Mouse (Mus musculus) fat pad, adult 2 months (tissue): ENCODE data around the gene Fam57a.
"Not testable (repeated sequence)": the region's sequence is repeated elsewhere in the genome, so short reads cannot be mapped to it uniquely, and the experiment has no call there.

Source experiments
- DNase-seq: peaks from one replicate; pipeline ENCODE4 v3.0.0-alpha.2; 2011; ENCODE audit warnings: low read depth, low spot score; ENCODE audit errors: extremely low read depth

Gene Fam57a

DNA sequence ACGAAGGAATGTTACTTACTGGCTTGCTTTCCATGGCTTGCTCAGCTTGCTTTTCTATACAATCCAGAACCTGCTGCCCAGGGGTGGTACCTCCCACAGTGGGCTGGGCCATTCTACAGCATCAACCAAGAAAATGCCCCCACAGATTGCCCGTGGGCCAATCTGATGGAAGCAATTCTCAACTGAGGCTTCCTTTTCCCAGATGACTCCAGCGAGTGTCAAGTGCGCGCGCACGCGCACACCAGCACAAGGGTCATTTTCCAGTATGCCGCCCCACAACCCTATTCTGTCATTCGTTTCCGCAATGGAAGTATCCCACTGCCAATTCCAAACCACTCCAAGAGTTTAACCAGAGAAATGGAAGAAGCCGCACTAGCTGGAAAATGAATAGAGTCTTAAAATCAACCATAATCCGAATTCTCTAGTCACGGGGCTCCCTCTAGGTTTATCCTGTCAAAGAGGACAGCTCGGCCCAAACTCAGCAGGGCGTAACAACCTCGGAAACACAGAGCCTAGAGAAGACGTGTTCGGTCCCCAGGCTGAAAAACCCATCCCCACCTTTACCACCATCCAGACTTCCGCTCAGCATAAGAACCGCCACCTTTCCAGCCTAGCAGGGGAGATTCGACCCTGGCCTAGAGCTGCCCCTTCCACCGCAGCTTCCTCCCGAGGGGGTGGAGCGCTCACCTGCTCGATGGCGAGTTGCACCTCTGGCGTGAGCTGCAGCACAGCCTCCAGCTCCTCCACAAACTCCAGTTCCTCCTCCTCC is 561 bp upstream of the Fam57a start:
- no peak for DNase-seq

DNA sequence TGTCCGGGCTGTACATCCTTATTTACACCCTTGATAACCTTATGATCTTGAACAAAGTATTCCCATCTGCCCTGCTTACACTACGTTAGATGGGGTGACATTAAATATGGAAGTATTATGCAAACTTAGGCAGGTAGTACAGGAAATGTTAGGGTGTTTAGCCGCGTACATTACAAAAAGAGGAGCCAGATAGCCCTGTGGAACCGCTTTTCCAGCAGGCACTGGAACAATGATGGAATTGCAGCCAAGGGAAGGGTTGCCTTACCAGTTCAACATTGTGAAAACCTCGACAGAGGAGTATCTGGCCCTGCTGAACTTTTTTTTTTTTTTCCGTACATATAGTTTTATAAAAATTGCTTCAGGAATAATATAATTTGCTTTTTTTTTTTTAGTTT is 672 bp downstream of the Fam57a start:
- DNase-seq, result peak; percentile 82

DNA sequence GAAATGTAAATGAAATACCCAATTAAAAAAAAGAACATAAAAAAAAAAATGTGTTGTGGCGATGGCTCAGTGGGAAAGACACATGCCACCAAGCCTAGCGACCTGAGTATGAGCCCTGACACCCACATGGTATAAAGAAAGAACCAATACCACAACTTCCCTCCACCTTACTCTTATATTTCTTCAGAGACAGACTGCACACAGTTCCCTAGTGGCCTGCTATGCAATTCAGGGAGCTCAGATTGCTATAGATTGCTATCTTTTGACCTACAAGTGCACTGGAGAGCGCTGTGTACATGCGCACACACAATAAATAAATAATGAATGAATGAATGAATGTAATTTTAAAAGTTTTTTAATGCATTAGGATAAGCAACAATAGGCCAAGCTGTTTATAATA is 4.3 kb downstream of the Fam57a start:
- no peak for DNase-seq

DNA sequence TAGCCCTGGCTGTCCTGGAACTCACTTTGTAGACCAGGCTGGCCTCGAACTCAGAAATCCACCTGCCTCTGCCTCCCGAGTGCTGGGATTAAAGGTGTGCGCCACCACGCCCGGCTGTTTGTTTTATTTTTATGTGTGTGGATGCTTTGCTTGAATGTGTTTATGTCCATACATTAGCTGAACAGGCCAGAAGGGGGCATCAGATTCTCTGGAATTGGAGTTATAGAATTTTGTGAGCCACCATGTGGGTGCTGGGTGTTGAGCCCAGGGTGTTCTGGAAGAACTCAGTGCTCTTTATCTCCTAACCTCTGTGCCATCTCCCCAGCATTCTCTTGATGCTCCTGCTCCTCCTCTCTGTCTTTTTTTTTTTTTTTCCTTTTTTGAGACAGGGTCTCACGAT is 7.4 kb downstream of the Fam57a start:
- no peak for DNase-seq

DNA sequence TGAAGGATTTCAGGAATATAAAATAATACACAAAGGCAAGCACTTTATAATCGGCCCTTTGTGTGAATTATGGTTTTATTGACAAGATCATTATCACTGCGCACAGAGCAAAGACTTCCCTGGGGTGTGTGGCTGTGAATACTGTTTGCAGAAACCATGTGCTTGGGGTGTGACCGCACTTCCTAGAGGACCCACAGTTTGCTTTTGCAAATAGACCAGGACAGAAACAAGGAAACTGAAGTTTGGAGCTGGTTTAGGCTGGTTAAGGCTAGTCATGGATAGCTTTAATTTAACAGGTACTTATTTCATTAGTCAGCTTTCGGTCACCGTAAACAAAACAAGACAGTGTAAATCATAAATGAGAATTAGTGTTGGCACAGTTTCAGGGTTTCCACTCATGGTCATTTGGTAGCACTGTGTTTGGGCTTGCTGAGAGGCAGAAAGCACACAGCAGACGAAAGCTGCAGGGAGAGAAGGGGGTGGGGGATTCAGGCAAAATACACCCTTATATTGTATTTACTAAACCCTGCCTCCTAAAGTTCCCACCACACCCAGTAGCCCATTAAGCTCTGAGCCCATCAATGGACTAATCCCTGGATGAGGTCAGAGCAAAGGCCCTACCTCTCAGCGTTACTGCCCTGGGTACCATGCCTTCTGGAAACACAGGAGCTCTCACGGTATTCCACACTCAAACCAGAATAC is 17.0 kb downstream of the Fam57a start:
- DNase-seq, result no peak

DNA sequence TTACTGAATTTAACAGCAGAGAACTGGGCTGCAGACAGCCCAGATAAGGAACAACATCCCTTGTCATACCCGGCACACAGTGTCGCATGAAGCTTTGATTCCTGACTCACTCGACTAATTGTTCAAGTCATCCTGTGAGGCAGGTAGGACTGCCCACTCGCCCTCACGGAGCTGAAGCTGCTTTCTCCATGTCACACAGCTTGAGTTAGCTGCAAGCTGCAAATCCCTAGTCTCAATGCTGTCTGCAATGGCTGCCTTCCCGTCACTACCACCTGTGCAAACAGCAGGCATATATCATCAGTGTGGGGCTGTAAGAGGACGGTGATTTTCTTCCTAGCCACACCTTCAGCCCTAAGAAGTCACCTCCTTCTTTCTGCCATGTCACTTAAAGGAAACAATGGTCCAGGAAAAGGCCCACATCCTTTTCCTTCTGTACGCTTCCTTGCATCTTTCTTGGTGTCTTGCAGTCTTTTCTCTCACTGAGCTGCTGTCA is 17.6 kb downstream of the Fam57a start:
- DNase-seq, result no peak

DNA sequence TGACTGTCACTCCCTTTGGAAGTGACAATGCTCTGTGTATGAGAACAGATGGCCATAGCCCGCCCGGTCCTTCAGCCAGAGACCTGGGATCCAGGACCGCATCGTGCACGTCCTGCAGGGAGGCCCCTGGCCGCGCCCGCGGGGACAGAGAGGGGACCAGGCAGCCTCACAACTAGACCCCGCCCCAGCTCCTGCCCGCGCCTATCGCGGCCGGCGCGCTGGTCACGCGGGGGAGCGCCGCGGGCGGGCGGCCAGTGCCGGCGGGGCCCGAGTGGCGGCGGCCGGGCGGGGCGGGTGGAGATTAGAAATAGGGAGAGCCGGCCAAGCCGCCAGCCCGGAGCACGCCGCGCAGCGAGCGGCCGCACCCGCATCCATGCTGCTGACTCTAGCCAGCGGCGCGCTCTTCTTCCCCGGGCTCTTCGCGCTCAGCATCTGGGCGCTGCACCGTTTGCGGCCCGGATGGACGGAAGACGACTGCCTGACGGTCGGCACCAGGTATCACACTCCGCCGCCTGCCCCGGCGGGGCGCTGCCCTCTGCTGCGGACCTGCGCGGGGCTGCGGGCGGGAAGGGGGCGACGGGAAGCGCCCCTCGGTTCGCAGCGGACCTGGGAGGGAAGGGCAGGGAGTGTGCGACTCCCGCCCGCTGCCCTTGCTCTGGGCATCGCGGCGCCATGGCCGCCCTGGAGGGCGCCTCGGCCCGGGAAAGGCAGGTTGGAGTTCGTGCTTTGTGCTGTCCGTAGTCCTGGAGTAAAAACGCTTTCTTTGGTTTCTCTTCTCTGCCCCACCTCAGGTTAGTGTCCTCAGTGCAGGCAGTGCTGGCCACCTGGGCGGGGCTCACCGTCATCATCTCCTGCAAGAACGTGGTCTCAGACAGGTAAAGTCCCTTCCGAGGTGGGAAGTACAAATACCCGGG is 22.5 kb downstream of the Fam57a start:
- DNase-seq, result no peak

DNA sequence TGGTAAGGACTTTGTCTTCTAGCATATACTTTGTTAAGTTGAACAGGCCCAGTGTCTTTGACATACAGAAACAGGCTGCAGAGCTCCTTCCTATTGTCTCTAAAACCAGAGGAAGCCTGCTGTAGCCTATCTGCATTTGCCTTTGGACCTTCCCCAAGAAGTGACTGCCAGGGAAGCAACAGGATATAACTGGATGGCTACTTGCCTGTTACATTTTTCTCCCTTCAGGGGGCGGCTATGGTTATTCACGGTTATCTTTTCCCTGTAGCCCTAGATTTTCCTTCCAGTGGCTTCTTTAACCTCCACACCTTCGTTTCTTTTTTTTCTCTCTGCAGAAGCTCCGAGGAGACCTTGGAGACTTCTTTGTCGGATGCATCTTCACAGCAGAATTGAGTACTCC is 27.3 kb downstream of the Fam57a start:
- DNase-seq, result no peak

DNA sequence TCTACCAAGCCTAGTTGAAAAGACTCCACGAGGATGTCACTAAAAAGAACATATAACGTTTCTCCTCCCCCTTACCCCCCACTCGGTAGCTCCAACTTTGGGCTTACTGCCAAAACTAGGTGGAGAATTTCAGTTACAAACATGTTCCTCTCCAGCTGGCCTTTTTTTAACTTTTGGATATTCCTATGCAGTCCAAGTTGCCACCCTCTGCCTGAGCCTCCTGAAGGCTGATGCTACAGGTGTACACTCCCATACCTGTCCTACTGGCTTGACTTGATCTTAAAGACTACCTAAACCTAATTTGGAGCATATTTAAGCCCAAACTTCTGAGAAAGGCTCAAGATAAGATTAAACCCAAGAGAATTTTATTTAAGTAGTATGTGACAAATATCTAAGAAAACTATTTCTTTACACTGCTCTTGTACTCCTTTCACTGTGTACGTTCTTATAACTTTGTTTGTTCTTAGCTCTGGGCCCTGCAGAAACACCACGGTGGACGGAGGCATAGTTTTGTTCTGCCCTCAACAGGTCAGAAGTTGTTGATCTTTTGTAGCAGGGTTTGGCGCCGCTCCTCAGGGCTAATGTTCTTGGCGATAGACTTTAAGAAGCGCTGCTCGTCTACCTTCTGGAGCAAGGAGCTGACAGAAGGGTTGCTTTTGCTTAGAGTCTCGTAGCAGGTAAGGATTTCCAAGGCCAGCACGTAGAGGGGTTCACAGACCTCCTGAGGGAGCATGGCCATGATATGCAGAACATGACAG is 30.9 kb downstream of the Fam57a start:
- no peak for DNase-seq

DNA sequence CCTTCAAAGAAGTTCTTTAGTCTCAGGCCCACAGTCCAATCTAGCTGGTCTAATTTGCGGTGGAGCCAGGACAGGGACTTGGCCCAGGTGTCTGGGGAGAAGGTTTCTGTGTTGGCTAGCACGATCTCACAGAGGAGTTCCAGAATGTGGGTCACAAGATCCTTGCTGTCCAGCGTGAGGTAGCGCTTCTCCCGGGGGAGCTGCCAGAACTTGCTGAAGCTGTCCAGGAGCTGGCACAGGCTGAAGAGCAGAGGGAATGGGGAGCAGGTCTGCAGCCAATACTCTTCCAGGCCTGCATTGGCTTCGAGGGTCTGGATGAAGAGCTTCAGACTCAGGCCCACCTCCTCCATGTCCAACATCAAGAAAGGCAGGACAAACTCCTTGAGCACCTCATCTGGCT is 32.1 kb downstream of the Fam57a start:
- not testable (repeated sequence) for DNase-seq

DNA sequence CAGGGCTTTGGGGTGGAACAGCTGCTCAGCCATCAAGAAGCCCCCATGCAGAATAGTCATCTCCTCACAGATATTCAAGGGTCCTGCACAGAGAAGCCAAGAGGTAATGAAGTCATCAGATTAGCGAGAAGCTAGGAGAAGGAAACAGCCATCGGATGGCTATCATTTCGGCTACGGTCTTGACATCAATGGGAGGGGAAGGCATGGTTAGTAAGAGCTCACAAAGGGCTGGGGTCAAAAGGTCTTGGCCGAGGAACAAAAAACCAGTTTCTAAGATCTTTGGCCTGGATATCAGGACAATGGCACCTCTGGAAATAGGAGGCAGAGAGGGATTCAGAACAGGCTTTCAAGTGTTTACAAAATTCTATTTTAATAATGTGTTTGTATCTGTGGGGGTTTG is 34.4 kb downstream of the Fam57a start:
- DNase-seq, result no peak

DNA sequence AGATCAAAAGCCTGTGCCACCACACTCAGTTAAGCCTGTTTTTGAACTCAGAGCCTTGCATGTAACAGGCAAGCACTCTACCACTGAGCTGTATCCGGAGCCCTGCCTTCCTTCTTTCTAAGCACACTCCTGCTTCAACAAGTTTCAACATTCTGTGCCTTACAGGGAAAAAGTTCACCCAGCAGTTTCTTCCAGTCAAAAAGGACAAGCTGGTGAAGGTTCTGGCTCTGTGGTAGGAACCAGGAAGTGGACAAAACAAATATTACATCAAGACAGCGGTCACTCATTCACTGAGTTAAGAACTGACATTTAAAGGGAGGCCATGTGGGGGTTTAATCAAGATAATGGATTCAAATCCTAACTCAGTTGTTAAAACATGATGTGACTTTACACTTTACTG is 35.5 kb downstream of the Fam57a start:
- no peak for DNase-seq

DNA sequence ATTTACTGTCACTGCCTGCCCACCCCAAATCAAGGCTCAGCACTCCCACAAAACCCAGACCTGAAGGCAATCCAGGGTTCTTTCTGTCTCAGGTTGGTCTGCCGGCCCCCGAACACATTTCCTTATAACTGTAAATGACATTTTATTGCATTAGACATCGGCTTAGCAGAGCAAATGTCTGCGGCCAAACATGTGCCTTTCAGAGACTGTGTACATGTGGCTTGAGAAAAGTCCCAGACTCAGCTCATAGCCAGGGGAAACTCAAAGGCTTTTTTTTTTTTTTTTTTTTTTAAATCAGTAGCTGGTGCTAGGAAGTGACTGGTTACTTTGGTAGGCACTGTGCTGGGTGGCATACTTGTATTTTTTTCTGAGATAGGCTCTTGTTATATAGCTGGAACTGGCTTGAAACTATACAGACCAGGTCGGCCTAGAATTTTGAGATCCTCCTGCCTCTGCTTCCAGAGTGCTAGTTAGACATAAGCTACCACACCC is 36.6 kb downstream of the Fam57a start:
- no peak for DNase-seq

DNA sequence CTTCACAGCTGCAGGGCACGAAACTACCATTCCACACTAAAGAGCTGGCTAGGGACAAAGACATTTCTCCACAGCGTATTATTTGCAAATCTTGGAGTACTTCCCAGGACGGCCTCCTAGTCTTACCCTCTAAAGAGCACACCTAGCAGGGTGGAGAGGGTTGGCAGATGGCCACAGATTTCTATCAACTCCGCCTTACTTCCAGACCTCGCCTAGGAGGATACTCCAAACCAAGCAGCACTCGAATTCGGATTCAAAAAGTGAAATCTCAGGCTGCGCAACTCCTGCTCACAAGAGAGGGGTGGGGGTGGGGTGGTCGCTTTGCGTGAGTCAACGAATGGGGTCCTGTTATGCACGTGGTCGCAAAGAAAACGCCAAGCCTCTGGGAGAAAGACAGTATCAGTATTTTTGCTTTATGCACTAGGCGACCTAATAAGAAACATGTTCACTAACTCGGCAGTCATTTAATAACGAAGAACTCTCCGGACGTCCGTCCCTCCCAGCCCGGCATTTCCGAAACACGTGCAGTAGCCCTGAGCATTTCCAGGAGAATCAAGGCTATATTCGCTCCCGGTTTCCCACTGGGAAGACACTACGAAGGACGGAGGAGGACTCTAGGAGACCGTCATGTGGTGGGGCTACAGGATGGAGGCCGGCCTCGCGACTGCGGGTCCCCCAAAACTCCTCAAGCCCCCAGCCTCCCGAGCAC is 37.4 kb downstream of the Fam57a start:
- peak; percentile 100 for DNase-seq

DNA sequence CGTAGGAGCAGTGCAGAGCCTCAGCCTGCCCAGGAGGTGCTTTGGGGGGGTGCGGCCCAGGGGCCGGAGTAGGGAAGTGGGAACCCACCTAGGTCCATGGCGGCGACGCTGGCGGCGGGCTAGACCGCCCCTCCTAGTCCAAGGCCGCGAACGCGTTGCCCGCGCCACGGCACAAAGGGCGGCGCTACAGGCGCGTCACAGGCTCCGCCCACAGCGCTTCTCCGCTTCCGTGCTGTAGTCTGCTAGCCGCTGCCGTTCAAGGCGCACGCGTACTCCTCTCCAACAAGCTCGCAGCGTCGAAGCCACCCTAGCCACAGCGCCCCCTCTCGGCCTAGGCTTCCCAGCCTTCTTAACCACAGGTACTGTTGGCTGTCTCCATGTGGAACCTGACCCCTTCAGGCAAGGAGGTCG is 37.9 kb downstream of the Fam57a start, which contains the start of the genes Dbil5 and Gemin4:
Dbil5 (plus strand) TSS at position 219 of the 411 bp plus-strand sequence.
Gemin4 (minus strand) TSS at position 275 of the 411 bp plus-strand sequence.
- DNase-seq, result peak; percentile 45

DNA sequence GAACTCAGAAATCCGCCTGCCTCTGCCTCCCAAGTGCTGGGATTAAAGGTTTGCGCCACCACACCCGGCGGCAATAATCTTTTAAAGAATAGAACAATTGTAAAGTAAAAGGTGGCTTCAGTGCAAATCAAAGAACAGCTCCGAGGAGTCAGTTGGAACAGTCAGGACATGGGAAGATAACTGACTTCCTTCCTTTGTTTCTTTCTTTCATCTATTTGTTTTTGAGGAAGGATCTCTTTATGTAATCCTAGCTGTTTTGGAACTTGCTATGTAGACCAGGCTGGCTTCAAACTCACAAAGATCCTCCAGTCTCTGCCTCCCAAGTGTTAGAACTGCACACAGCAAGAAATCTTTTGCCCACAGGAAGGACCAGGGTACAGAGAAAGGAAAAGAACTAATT is 45.2 kb downstream of the Fam57a start:
- no peak for DNase-seq

DNA sequence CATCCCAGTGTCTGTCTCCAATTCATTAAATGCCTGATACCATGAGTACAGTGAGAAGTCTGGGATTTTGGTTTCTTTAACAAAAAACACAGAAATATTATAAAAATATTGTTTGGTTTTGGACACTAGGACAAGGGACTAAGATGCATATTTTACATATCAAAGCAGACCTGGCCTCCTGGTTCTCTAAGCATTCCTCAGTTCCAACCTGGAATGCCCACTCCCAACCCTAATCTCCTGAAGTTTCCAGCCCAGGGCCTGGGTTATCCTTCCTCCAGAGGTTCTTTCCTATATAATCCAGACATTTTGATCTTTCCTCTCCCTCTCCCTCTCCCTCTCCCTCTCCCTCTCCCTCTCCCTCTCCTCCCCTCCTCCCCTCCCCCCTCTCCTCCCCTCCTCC is 45.6 kb downstream of the Fam57a start:
- DNase-seq, result no peak

DNA sequence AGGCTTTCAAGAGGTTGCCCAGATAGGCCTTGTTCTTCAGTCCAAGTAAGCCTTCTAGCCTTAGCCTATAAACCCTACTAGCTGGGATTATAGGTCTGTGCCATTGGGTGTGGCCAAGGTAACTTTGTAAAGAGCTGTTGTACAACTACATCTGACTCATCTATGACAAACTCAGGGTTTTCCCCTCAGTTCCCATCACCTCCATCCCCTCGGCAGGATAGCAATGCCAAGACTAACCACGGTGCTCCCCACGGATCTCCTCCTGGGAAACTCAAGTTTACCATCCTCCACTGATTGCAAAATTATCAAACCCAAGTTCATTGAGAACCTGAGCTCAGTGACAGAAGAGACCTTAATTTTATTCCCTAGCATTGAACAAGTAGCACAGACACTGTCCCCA is 56.7 kb downstream of the Fam57a start:
- DNase-seq, result no peak

DNA sequence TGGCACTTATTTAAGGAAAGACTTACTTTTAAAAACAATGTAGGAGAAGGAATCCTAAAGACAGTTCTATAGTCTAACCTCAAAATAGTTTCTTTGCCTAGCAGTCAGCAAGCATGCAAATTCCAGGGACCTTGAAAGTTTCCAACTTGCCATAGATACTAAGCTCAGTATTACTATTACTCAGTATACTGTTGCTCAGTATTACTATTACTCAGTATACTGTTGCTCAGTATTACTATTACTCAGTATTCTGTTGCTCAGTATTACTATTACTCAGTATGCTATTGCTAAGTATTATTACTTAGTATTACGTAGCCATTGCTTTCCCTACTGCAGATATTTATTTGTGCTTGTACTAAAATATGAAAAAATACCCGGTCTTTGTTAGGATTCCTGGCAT is 60.3 kb downstream of the Fam57a start:
- no peak for DNase-seq
